Mouse (Mus musculus) CH12.LX (cell line): ENCODE data around the gene Rhbg. TPM values are rescaled to one million over a fixed set of nuclear protein-coding genes. Genes with fewer than 3 reads are reported as not detected.
"Not testable (repeated sequence)": the region's sequence is repeated elsewhere in the genome, so short reads cannot be mapped to it uniquely, and the experiment has no call there.

Source experiments
- DNase-seq: peaks from one replicate; pipeline ENCODE4 v3.0.0-alpha.2; 2013; ENCODE audit errors: extremely low read depth
- H3K27ac ChIP-seq: 2 replicates; pipeline ENCODE4 v1.5.1; 2012; ENCODE audit warnings: low read depth, mild to moderate bottlenecking, control low read depth, moderate library complexity; ENCODE audit not compliant: insufficient read depth
- H3K27me3 ChIP-seq: replicated peaks from 2 replicates; pipeline ENCODE3; 2012; ENCODE audit warnings: inconsistent platforms
- H3K36me3 ChIP-seq, 2 experiments: replicated peaks in 1 of 2; 2 replicates each; pipeline versions ENCODE3 to v1.6.1; 2012; ENCODE audit warnings: inconsistent platforms in 1 of 2, low read length in 1 of 2, mild to moderate bottlenecking in 1 of 2, mixed read lengths in 1 of 2, moderate library complexity in 1 of 2; ENCODE audit not compliant: control insufficient read depth in 1 of 2, insufficient read depth in 1 of 2
- H3K4me1 ChIP-seq, 2 experiments: 2 replicates each; pipeline ENCODE4 v1.6.1; 2012; ENCODE audit warnings: inconsistent platforms in 1 of 2, moderate library complexity in 1 of 2; ENCODE audit not compliant: insufficient read depth in 2 of 2, control insufficient read depth in 1 of 2
- H3K4me2 ChIP-seq: 2 replicates; pipeline ENCODE4 v1.6.1; 2012; ENCODE audit warnings: low read depth, mild to moderate bottlenecking, control low read depth; ENCODE audit not compliant: poor library complexity, insufficient read depth, severe bottlenecking
- H3K4me3 ChIP-seq, 3 experiments: fragments of 150-350 bp in 1 of 3; sonication (generic) in 1 of 3; replicated peaks in 1 of 3; 2 replicates each; pipeline versions ENCODE3 to v1.5.1; 2011 to 2012; ENCODE audit warnings: low read depth in 2 of 3, low read length in 2 of 3, mild to moderate bottlenecking in 2 of 3, moderate library complexity in 2 of 3, control low read depth in 1 of 3, improper control_type of control experiment in 1 of 3, inconsistent platforms in 1 of 3, mixed read lengths in 1 of 3; ENCODE audit not compliant: poor library complexity in 1 of 3
- H3K79me2 ChIP-seq: replicated peaks from 2 replicates; pipeline ENCODE4 v1.6.1; 2012; ENCODE audit warnings: mild to moderate bottlenecking, moderate library complexity; ENCODE audit not compliant: control insufficient read depth, poor library complexity, insufficient read depth, severe bottlenecking; ENCODE audit errors: extremely low read depth
- H3K9ac ChIP-seq: 2 replicates; pipeline ENCODE4 v1.6.1; 2012; ENCODE audit warnings: low read depth, mild to moderate bottlenecking, control low read depth, moderate library complexity; ENCODE audit not compliant: insufficient read depth
- H3K9me3 ChIP-seq: replicated peaks from 2 replicates; pipeline ENCODE3; 2012; ENCODE audit warnings: low read length, inconsistent platforms, mixed read lengths
- CTCF ChIP-seq, 2 experiments: IDR thresholded peaks in 1 of 2; conservative IDR thresholded peaks in 1 of 2; 2 replicates each; pipeline ENCODE4 v1.5.1; 2011 to 2012; ENCODE audit warnings: low read depth in 2 of 2, low read length in 2 of 2, improper control_type of control experiment in 1 of 2, inconsistent platforms in 1 of 2, mild to moderate bottlenecking in 1 of 2, moderate library complexity in 1 of 2
- E2F4 ChIP-seq: IDR thresholded peaks from 2 replicates; pipeline ENCODE4 v1.6.1; 2011; ENCODE audit warnings: low read depth, low read length, improper control_type of control experiment; ENCODE audit not compliant: insufficient replicate concordance
- EP300 ChIP-seq: IDR thresholded peaks from 2 replicates; pipeline ENCODE4 v1.6.1; 2011; ENCODE audit warnings: low read length, improper control_type of control experiment
- JUN ChIP-seq: IDR thresholded peaks from 2 replicates; pipeline ENCODE4 v1.6.1; 2011; ENCODE audit warnings: low read depth, mild to moderate bottlenecking, low read length, improper control_type of control experiment, moderate library complexity; ENCODE audit not compliant: insufficient read depth
- KAT2A ChIP-seq: IDR thresholded peaks from 2 replicates; pipeline ENCODE4 v1.6.1; 2012; ENCODE audit warnings: low read length, improper control_type of control experiment, inconsistent platforms; ENCODE audit not compliant: insufficient replicate concordance
- MAZ ChIP-seq: IDR thresholded peaks from 2 replicates; pipeline ENCODE4 v1.6.1; 2012; ENCODE audit warnings: low read depth, mild to moderate bottlenecking, inconsistent platforms, low read length, improper control_type of control experiment, moderate library complexity
- MEF2A ChIP-seq: IDR thresholded peaks from 2 replicates; pipeline ENCODE4 v1.6.1; 2014; ENCODE audit warnings: low read depth, mild to moderate bottlenecking, inconsistent platforms, low read length, improper control_type of control experiment, borderline replicate concordance
- PAX5 ChIP-seq: IDR thresholded peaks from 2 replicates; pipeline ENCODE4 v1.6.1; 2012; ENCODE audit warnings: low read length, inconsistent platforms, mixed read lengths
- POLR2A ChIP-seq: IDR thresholded peaks from 2 replicates; pipeline ENCODE4 v1.6.1; 2011; ENCODE audit warnings: low read depth, mild to moderate bottlenecking, improper control_type of control experiment, low read length
- RAD21 ChIP-seq: IDR thresholded peaks from 2 replicates; pipeline ENCODE4 v1.6.1; 2011; ENCODE audit warnings: low read depth, mild to moderate bottlenecking, low read length, improper control_type of control experiment, moderate library complexity
- SMC3 ChIP-seq: IDR thresholded peaks from 2 replicates; pipeline ENCODE4 v1.6.1; 2011; ENCODE audit warnings: low read depth, low read length, improper control_type of control experiment
- USF2 ChIP-seq: conservative IDR thresholded peaks from 2 replicates; pipeline ENCODE4 v1.6.1; 2011; ENCODE audit warnings: low read depth, low read length, improper control_type of control experiment
- ZKSCAN1 ChIP-seq: IDR thresholded peaks from 2 replicates; pipeline ENCODE4 v1.6.1; 2012; ENCODE audit warnings: low read depth, inconsistent platforms, low read length, improper control_type of control experiment, borderline replicate concordance
- ZMIZ1 ChIP-seq: IDR thresholded peaks from 2 replicates; pipeline ENCODE4 v1.6.1; 2012; ENCODE audit warnings: low read depth, mild to moderate bottlenecking, inconsistent platforms, low read length, improper control_type of control experiment
- dilution Hi-C: fragments of 300-500 bp; cut with MboI; formaldehyde crosslinking; loops from 2 replicates; pipeline ENCODE4 v1.14.3; 2020; ENCODE audit warnings: low sequenced_read_pairs; ENCODE audit not compliant: extremely low pct_unique_long_range_greater_than_20kb, extremely low pct_ligation_motif_present
- in situ Hi-C: fragments of 300-500 bp; cut with MboI; formaldehyde crosslinking; loops from 3 replicates; pipeline ENCODE4 v1.14.3; 2019; ENCODE audit warnings: low sequenced_read_pairs, low pct_ligation_motif_present, low pct_unique_long_range_greater_than_20kb, mixed read lengths
- polyA plus RNA-seq: library from polyadenylated mRNA; unstranded; fragments of >175 nt; gene quantifications from 2 replicates; pipeline ENCODE4 v1.2.1, GENCODE M21; 2012; ENCODE audit warnings: low read depth; ENCODE audit not compliant: insufficient read length
- total RNA-seq, 2 experiments: library from RNA; depleted of rRNA; stranded (reverse); fragments of 300-350 nt in 1 of 2; fragments of >200 nt in 1 of 2; gene quantifications; 2 replicates each; pipeline ENCODE4 v1.2.3; 2012 to 2014

The Rhbg gene
- total and polyA plus RNA-seq, 3 experiments = 0.08 TPM; not detected in 2

- TF ChIP-seq SMC3 = no peak
- peak; percentile 97 for TF ChIP-seq ZMIZ1
- no peak for TF ChIP-seq CTCF (conservative IDR thresholded peaks at IDR 0.05 in 1 of 2, IDR thresholded peaks at IDR 0.05 in 1 of 2; ENCODE audit: low read depth in 2 of 2, low read length in 2 of 2)
- TF ChIP-seq KAT2A = no peak
- peak; percentile 8; the same call in 1 of the 2 replicates for TF ChIP-seq MEF2A
- no peak for TF ChIP-seq E2F4
- no peak for TF ChIP-seq ZKSCAN1
- TF ChIP-seq MAZ = no peak
- TF ChIP-seq PAX5 = no peak
- TF ChIP-seq, all 38 proteins: peak for 15
Measured at GRCm38 (mm10) chr3:88296110-88296560, 41.6 kb upstream of the Rhbg start (continued).

- Histone ChIP-seq H3K4me1 (peaks cover 0 to 34% of the 10 kb centered on the region in 2 experiments; a peak in 3 of 4 replicates), H3K79me2 (peaks cover 33% of the 10 kb centered on the region), H3K9ac (peak overlapping the region; percentile 86; the same call in 1 of the 2 replicates), H3K4me2 (peak overlapping the region; percentile 100), H3K4me3 (peak overlapping the region in 1 of 3 experiments; percentile 98), H3K36me3 (peaks cover 10 to 32% of the 10 kb centered on the region in 2 experiments)
- H3K27ac ChIP-seq, H3K9me3 ChIP-seq, dilution Hi-C loops, DNase-seq, H3K27me3 ChIP-seq: not testable (repeated sequence)
- in situ Hi-C loops = loop anchor here (5.0 kb wide), 1 partner anchor 37 kb away; no protein-coding TSS in a partner anchor
- 0 out of 2 replicates have a peak, but pooled peaks have one; percentile 16 for TF ChIP-seq EP300
Measured at GRCm38 (mm10) chr3:88295272-88295671, 40.8 kb upstream of the Rhbg start.

GRCm38 (mm10) chr3:88291970-88292369 is 37.5 kb upstream of the Rhbg start:
- DNase-seq = peak; percentile 37
- H3K4me1 ChIP-seq = peaks cover 0 to 29% of the 10 kb centered on the region in 2 experiments; a peak in 2 of 4 replicates
- H3K79me2 ChIP-seq = no peaks in the 10 kb centered on the region
- no peak overlapping the region for H3K27ac ChIP-seq
- no peak overlapping the region for H3K9ac ChIP-seq
- peaks cover 0 to 33% of the 10 kb centered on the region in 2 experiments for H3K36me3 ChIP-seq
- no peaks in the 10 kb centered on the region for H3K9me3 ChIP-seq
- no peak for TF ChIP-seq POLR2A
- TF ChIP-seq CTCF (conservative IDR thresholded peaks at IDR 0.05 in 1 of 2, IDR thresholded peaks at IDR 0.05 in 1 of 2; ENCODE audit: low read depth in 2 of 2, low read length in 2 of 2) = peak; percentile 33 to 84; a peak in 3 of 4 replicates
- no peak for TF ChIP-seq JUN
- TF ChIP-seq USF2 = no peak
- TF ChIP-seq RAD21 = peak; percentile 16
- TF ChIP-seq SMC3 = peak; percentile 28
- TF ChIP-seq, all 38 proteins: peak for 3
- dilution Hi-C loops = no loop called here
- Histone ChIP-seq H3K27me3 (no peaks in the 10 kb centered on the region), H3K4me3 (no peak overlapping the region), H3K4me2 (no peak overlapping the region)
- in situ Hi-C loops = no loop called here

- H3K4me2 ChIP-seq, in situ Hi-C loops, H3K27me3 ChIP-seq, dilution Hi-C loops, H3K79me2 ChIP-seq, H3K27ac ChIP-seq, H3K4me3 ChIP-seq, DNase-seq, H3K9ac ChIP-seq, H3K9me3 ChIP-seq: not testable (repeated sequence)
- Histone ChIP-seq H3K36me3 (peaks cover 6 to 46% of the 10 kb centered on the region in 2 experiments), H3K4me1 (peaks cover 0 to 17% of the 10 kb centered on the region in 2 experiments; a peak in 1 of 4 replicates)
Measured at GRCm38 (mm10) chr3:88288133-88288713, 33.7 kb upstream of the Rhbg start.
